Mouse (Mus musculus) intestine, embryonic 15.5 days (tissue): Measurements from ENCODE around the gene Otop3. TPM values are rescaled to one million over a fixed set of nuclear protein-coding genes. Genes with fewer than 3 reads are reported as not detected.

Experiments
- ATAC-seq: fragments of 200-750 bp; cut with Nextera tagmentation; 2 replicates; pipeline ENCODE4 v1.8.0; 2017; ENCODE audit warnings: moderate TSS enrichment, moderate library complexity
- H3K27ac ChIP-seq: fragments of 300-500 bp; sonication (generic); 2 replicates; pipeline ENCODE4 v1.5.1; 2015; ENCODE audit warnings: mild to moderate bottlenecking, inconsistent platforms
- H3K27me3 ChIP-seq: fragments of 300-500 bp; sonication (generic); replicated peaks from 2 replicates; pipeline ENCODE4 v1.6.1; 2015; ENCODE audit warnings: inconsistent platforms
- H3K36me3 ChIP-seq: fragments of 300-500 bp; sonication (generic); 2 replicates; pipeline ENCODE4 v1.6.1; 2015; ENCODE audit warnings: inconsistent platforms
- H3K4me1 ChIP-seq: fragments of 300-500 bp; sonication (generic); replicated peaks from 2 replicates; pipeline ENCODE4 v1.6.1; 2015; ENCODE audit warnings: inconsistent platforms
- H3K4me2 ChIP-seq: fragments of 300-500 bp; sonication (generic); replicated peaks from 2 replicates; pipeline ENCODE4 v1.6.1; 2015; ENCODE audit warnings: mild to moderate bottlenecking, inconsistent platforms
- H3K4me3 ChIP-seq: fragments of 300-500 bp; sonication (generic); replicated peaks from 2 replicates; pipeline ENCODE4 v1.5.1; 2015; ENCODE audit warnings: inconsistent platforms
- H3K9ac ChIP-seq: fragments of 300-500 bp; sonication (generic); 2 replicates; pipeline ENCODE4 v1.6.1; 2015; ENCODE audit warnings: inconsistent platforms
- H3K9me3 ChIP-seq: fragments of 300-500 bp; sonication (generic); 2 replicates; pipeline ENCODE4 v1.6.1; 2016; ENCODE audit warnings: inconsistent platforms
- WGBS: fragments of 180-500 bp; shearing (Covaris S2); methylation state at CpG from one replicate; pipeline ENCODE4 v1.1.7; 2015; 5-methylcytosine and 5-hydroxymethylcytosine counted together
- polyA plus RNA-seq: library from polyadenylated mRNA; unstranded; fragments of >200 nt; fragmentation: Nextera tagmentation; extraction: Ambion mirVana; gene quantifications from 2 replicates; pipeline ENCODE4 v1.2.1, GENCODE M21; 2015

Otop3 gene
- polyA plus RNA-seq, 1 experiment from 2014 or later = 0.77 TPM

GRCm38 (mm10) chr11:115371354-115371753 lies 36.8 kb downstream of the Otop3 start:
- ATAC-seq = no peak
- Histone ChIP-seq H3K4me3 (no peak overlapping the region), H3K9me3 (no peaks in the 10 kb centered on the region), H3K36me3 (no peaks in the 10 kb centered on the region), H3K4me1 (peaks cover 16% of the 10 kb centered on the region), H3K4me2 (no peak overlapping the region), H3K9ac (no peak overlapping the region), H3K27me3 (peaks cover 17% of the 10 kb centered on the region), H3K27ac (no peak overlapping the region)
- WGBS = 60% methylated on average over 8 of the region's 8 CpGs

- no peaks in the 10 kb centered on the region for H3K9me3 ChIP-seq
- H3K4me1 ChIP-seq = peaks cover 12% of the 10 kb centered on the region
- H3K36me3 ChIP-seq = no peaks in the 10 kb centered on the region
- WGBS = 60% methylated on average over 1 of the region's 1 CpGs
- H3K9ac ChIP-seq = no peak overlapping the region
- peaks cover 10% of the 10 kb centered on the region for H3K27me3 ChIP-seq
- no peak overlapping the region for H3K27ac ChIP-seq
- no peak for ATAC-seq
- no peak overlapping the region for H3K4me2 ChIP-seq
- H3K4me3 ChIP-seq = no peak overlapping the region
Observed at GRCm38 (mm10) chr11:115372015-115372414, 37.5 kb downstream of the Otop3 start.

- no peak overlapping the region for H3K4me2 ChIP-seq
- no peak overlapping the region for H3K27ac ChIP-seq
- no peaks in the 10 kb centered on the region for H3K36me3 ChIP-seq
- peaks cover 3% of the 10 kb centered on the region for H3K27me3 ChIP-seq
- H3K4me3 ChIP-seq = no peak overlapping the region
- no peaks in the 10 kb centered on the region for H3K9me3 ChIP-seq
- no peak for ATAC-seq
- H3K9ac ChIP-seq = no peak overlapping the region
- WGBS = 52% methylated on average over 2 of the region's 2 CpGs
- H3K4me1 ChIP-seq = peaks cover 7% of the 10 kb centered on the region
Observed at GRCm38 (mm10) chr11:115372737-115373136, 38.2 kb downstream of the Otop3 start.

GRCm38 (mm10) chr11:115373805-115374694 lies 39.5 kb downstream of the Otop3 start:
- peak overlapping the region; percentile 49 for H3K9ac ChIP-seq
- H3K27me3 ChIP-seq = peaks cover 3% of the 10 kb centered on the region; the same call in 1 of the 2 replicates

GRCm38 (mm10) chr11:115374695-115375425 lies 40.3 kb downstream of the Otop3 start:
- Histone ChIP-seq H3K36me3 (no peaks in the 10 kb centered on the region), H3K4me1 (peaks cover 6% of the 10 kb centered on the region), H3K9me3 (no peaks in the 10 kb centered on the region), H3K4me3 (peak overlapping the region; percentile 34; the same call in 1 of the 2 replicates), H3K4me2 (peak overlapping the region; percentile 78; the same call in 1 of the 2 replicates), H3K27ac (no peak overlapping the region), H3K27me3 (peaks cover 3% of the 10 kb centered on the region; the same call in 1 of the 2 replicates), H3K9ac (no peak overlapping the region)
- no peak for ATAC-seq
- 63% methylated on average over 12 of the region's 12 CpGs for WGBS

More at GRCm38 (mm10) chr11:115373805-115374694, 39.5 kb downstream of the Otop3 start:
- H3K4me1 ChIP-seq = peaks cover 6% of the 10 kb centered on the region
- H3K4me3 ChIP-seq = peak overlapping the region; percentile 34
- no peaks in the 10 kb centered on the region for H3K9me3 ChIP-seq
- WGBS = 2% methylated on average over 30 of the region's 30 CpGs
- peak; percentile 48; the same call in 1 of the 2 replicates for ATAC-seq
- no peaks in the 10 kb centered on the region for H3K36me3 ChIP-seq
- no peak overlapping the region for H3K27ac ChIP-seq
- peak overlapping the region; percentile 78 for H3K4me2 ChIP-seq

- no peak overlapping the region for H3K4me2 ChIP-seq
- ATAC-seq = no peak
- no peak overlapping the region for H3K4me3 ChIP-seq
- no peak overlapping the region for H3K27ac ChIP-seq
- 55% methylated on average over 7 of the region's 7 CpGs for WGBS
- no peak overlapping the region for H3K9ac ChIP-seq
- H3K4me1 ChIP-seq = peaks cover 6% of the 10 kb centered on the region
- 0 out of 2 replicates have a peak, but pooled peaks cover 3% of the 10 kb centered on the region for H3K27me3 ChIP-seq
- no peaks in the 10 kb centered on the region for H3K36me3 ChIP-seq
- H3K9me3 ChIP-seq = no peaks in the 10 kb centered on the region
Observed at GRCm38 (mm10) chr11:115376722-115377121, 42.2 kb downstream of the Otop3 start.

- Histone ChIP-seq H3K4me1 (peaks cover 6% of the 10 kb centered on the region), H3K27me3 (0 out of 2 replicates have a peak, but pooled peaks cover 3% of the 10 kb centered on the region), H3K4me2 (no peak overlapping the region), H3K27ac (no peak overlapping the region), H3K9ac (no peak overlapping the region), H3K9me3 (no peaks in the 10 kb centered on the region), H3K4me3 (no peak overlapping the region), H3K36me3 (no peaks in the 10 kb centered on the region)
- ATAC-seq = no peak
- WGBS = 86% methylated on average over 4 of the region's 4 CpGs
Observed at GRCm38 (mm10) chr11:115377254-115377653, 42.7 kb downstream of the Otop3 start.

- H3K9me3 ChIP-seq = no peaks in the 10 kb centered on the region
- H3K4me2 ChIP-seq = no peak overlapping the region
- no peak overlapping the region for H3K9ac ChIP-seq
- no peak for ATAC-seq
- WGBS = 87% methylated on average over 7 of the region's 7 CpGs
- H3K27me3 ChIP-seq = 0 out of 2 replicates have a peak, but pooled peaks cover 3% of the 10 kb centered on the region
- no peaks in the 10 kb centered on the region for H3K36me3 ChIP-seq
- no peak overlapping the region for H3K27ac ChIP-seq
- H3K4me1 ChIP-seq = peaks cover 11% of the 10 kb centered on the region
- no peak overlapping the region for H3K4me3 ChIP-seq
Observed at GRCm38 (mm10) chr11:115377854-115378253, 43.3 kb downstream of the Otop3 start.

- H3K4me2 ChIP-seq = peak overlapping the region; percentile 91
- H3K9me3 ChIP-seq = no peaks in the 10 kb centered on the region
- H3K4me3 ChIP-seq = peak overlapping the region; percentile 82
- ATAC-seq = no peak
- peak overlapping the region; percentile 66; the same call in 1 of the 2 replicates for H3K27ac ChIP-seq
- H3K36me3 ChIP-seq = no peaks in the 10 kb centered on the region
- H3K4me1 ChIP-seq = peaks cover 21% of the 10 kb centered on the region
- peak overlapping the region; percentile 34; the same call in 1 of the 2 replicates for H3K9ac ChIP-seq
- H3K27me3 ChIP-seq = no peaks in the 10 kb centered on the region
- WGBS = 14% methylated on average over 9 of the region's 9 CpGs
Observed at GRCm38 (mm10) chr11:115381276-115381675, 46.7 kb downstream of the Otop3 start.

GRCm38 (mm10) chr11:115381743-115382539 lies 47.4 kb downstream of the Otop3 start, which contains the start of gene Cdr2l:
Gene Cdr2l, plus strand, starts transcription at chr11:115381916.
- ATAC-seq = peak; percentile 96
- H3K36me3 ChIP-seq = no peaks in the 10 kb centered on the region
- WGBS = under 1% methylated on average over 76 of the region's 76 CpGs
- no peaks in the 10 kb centered on the region for H3K9me3 ChIP-seq
- H3K27ac ChIP-seq = peak within 1 kb of the TSS; percentile 91
- peak within 1 kb of the TSS; percentile 82 for H3K4me3 ChIP-seq
- peak within 1 kb of the TSS; percentile 87 for H3K9ac ChIP-seq
- H3K27me3 ChIP-seq = no peaks in the 10 kb centered on the region
- peak within 1 kb of the TSS; percentile 91 for H3K4me2 ChIP-seq
- H3K4me1 ChIP-seq = peaks cover 21% of the 10 kb centered on the region

- H3K27me3 ChIP-seq = no peaks in the 10 kb centered on the region
- H3K27ac ChIP-seq = no peak overlapping the region
- H3K4me1 ChIP-seq = peaks cover 21% of the 10 kb centered on the region
- peak overlapping the region; percentile 87; the same call in 1 of the 2 replicates for H3K9ac ChIP-seq
- H3K4me2 ChIP-seq = peak overlapping the region; percentile 91
- H3K4me3 ChIP-seq = peak overlapping the region; percentile 82
- 32% methylated on average over 5 of the region's 5 CpGs for WGBS
- no peaks in the 10 kb centered on the region for H3K9me3 ChIP-seq
- no peaks in the 10 kb centered on the region for H3K36me3 ChIP-seq
- no peak for ATAC-seq
Observed at GRCm38 (mm10) chr11:115382891-115383290, 48.4 kb downstream of the Otop3 start.
